Mouse (Mus musculus): Measurements from ENCODE around the gene Cdc42bpa. TPM values are rescaled to one million over a fixed set of nuclear protein-coding genes. Genes with fewer than 3 reads are reported as not detected.
A peak's percentile ranks its signal among the peaks of the same experiment; 100 is the strongest.

Gene Cdc42bpa
- total and polyA plus RNA-seq, 2 experiments from 2014 or later: 8.3 to 25.8 TPM

GRCm38 (mm10) chr1:179960882-179961698, 818 bp downstream of the Cdc42bpa start:
- no peaks in the 10 kb centered on the region for H3K36me3 ChIP-seq (replicated peaks; ENCODE audit: control insufficient read depth, insufficient read depth, low read length)
- H3K27me3 ChIP-seq (ENCODE audit: control insufficient read depth, insufficient read depth, low read length): no peaks in the 10 kb centered on the region
- TF ChIP-seq CTCF (IDR thresholded peaks at IDR 0.05; ENCODE audit: low read depth): no peak
- peaks cover 22% of the 10 kb centered on the region for H3K4me1 ChIP-seq (ENCODE audit: control insufficient read depth, insufficient read depth)
- H3K9me3 ChIP-seq (replicated peaks; ENCODE audit: control insufficient read depth, low read length): no peaks in the 10 kb centered on the region
- H3K27ac ChIP-seq (ENCODE audit: low read depth): no peak overlapping the region
- WGBS: 2% methylated on average over 16 of the region's 16 CpGs
- ATAC-seq (ENCODE audit: insufficient read depth, low read depth) (no peak), DNase-seq (ENCODE audit: low spot score) (peak; percentile 17)
- H3K4me2 ChIP-seq (ENCODE audit: low read depth, low read length): peak overlapping the region; percentile 82
- H3K4me3 ChIP-seq (ENCODE audit: low read depth, low read length): peak overlapping the region; percentile 78
- peak overlapping the region; percentile 93 for H3K9ac ChIP-seq (replicated peaks; ENCODE audit: low read depth, low read length)

GRCm38 (mm10) chr1:179961777-179962176, 1.5 kb downstream of the Cdc42bpa start:
- Histone ChIP-seq H3K9me3 (replicated peaks; ENCODE audit: control insufficient read depth, low read length) (no peaks in the 10 kb centered on the region), H3K4me3 (ENCODE audit: low read depth, low read length) (peak overlapping the region; percentile 78), H3K4me2 (ENCODE audit: low read depth, low read length) (peak overlapping the region; percentile 82), H3K27me3 (ENCODE audit: control insufficient read depth, insufficient read depth, low read length) (no peaks in the 10 kb centered on the region), H3K27ac (ENCODE audit: low read depth) (no peak overlapping the region), H3K4me1 (ENCODE audit: control insufficient read depth, insufficient read depth) (peaks cover 21% of the 10 kb centered on the region), H3K36me3 (replicated peaks; ENCODE audit: control insufficient read depth, insufficient read depth, low read length) (no peaks in the 10 kb centered on the region), H3K9ac (replicated peaks; ENCODE audit: low read depth, low read length) (0 out of 2 replicates have a peak overlapping the region, but pooled peaks have one; percentile 33)
- DNase-seq (ENCODE audit: low spot score) (no peak), ATAC-seq (ENCODE audit: insufficient read depth, low read depth) (no peak)
- TF ChIP-seq CTCF (IDR thresholded peaks at IDR 0.05; ENCODE audit: low read depth): no peak
- TF ChIP-seq EP300 (IDR thresholded peaks at IDR 0.05; ENCODE audit: low read depth): no peak
- WGBS: 44% methylated on average over 4 of the region's 4 CpGs

GRCm38 (mm10) chr1:179969776-179970428, 9.6 kb downstream of the Cdc42bpa start:
- Histone ChIP-seq H3K27me3 (ENCODE audit: control insufficient read depth, insufficient read depth, low read length) (no peaks in the 10 kb centered on the region), H3K4me2 (ENCODE audit: low read depth, low read length) (no peak overlapping the region), H3K36me3 (replicated peaks; ENCODE audit: control insufficient read depth, insufficient read depth, low read length) (no peaks in the 10 kb centered on the region), H3K9me3 (replicated peaks; ENCODE audit: control insufficient read depth, low read length) (no peaks in the 10 kb centered on the region), H3K9ac (replicated peaks; ENCODE audit: low read depth, low read length) (no peak overlapping the region), H3K4me3 (ENCODE audit: low read depth, low read length) (no peak overlapping the region), H3K27ac (ENCODE audit: low read depth) (no peak overlapping the region), H3K4me1 (ENCODE audit: control insufficient read depth, insufficient read depth) (peaks cover 10% of the 10 kb centered on the region; the same call in 1 of the 2 replicates)
- 25% methylated on average over 5 of the region's 5 CpGs for WGBS
- peak; percentile 30 for DNase-seq (ENCODE audit: low spot score)
- no peak for TF ChIP-seq CTCF (IDR thresholded peaks at IDR 0.05; ENCODE audit: low read depth)
- no peak for TF ChIP-seq EP300 (IDR thresholded peaks at IDR 0.05; ENCODE audit: low read depth)
- ATAC-seq (ENCODE audit: insufficient read depth, low read depth): no peak

- Histone ChIP-seq H3K9me3 (replicated peaks; ENCODE audit: control insufficient read depth, low read length) (no peaks in the 10 kb centered on the region), H3K36me3 (replicated peaks; ENCODE audit: control insufficient read depth, insufficient read depth, low read length) (no peaks in the 10 kb centered on the region), H3K9ac (replicated peaks; ENCODE audit: low read depth, low read length) (no peak overlapping the region), H3K4me3 (ENCODE audit: low read depth, low read length) (no peak overlapping the region), H3K27ac (ENCODE audit: low read depth) (no peak overlapping the region), H3K4me2 (ENCODE audit: low read depth, low read length) (no peak overlapping the region), H3K27me3 (ENCODE audit: control insufficient read depth, insufficient read depth, low read length) (no peaks in the 10 kb centered on the region), H3K4me1 (ENCODE audit: control insufficient read depth, insufficient read depth) (0 out of 2 replicates have a peak, but pooled peaks cover 1% of the 10 kb centered on the region)
- TF ChIP-seq EP300 (IDR thresholded peaks at IDR 0.05; ENCODE audit: low read depth): no peak
- WGBS: 80% methylated on average over 6 of the region's 6 CpGs
- DNase-seq (ENCODE audit: low spot score): no peak
- no peak for ATAC-seq (ENCODE audit: insufficient read depth, low read depth)
These were observed 14.7 kb downstream of the Cdc42bpa start for GRCm38 (mm10) chr1:179975021-179975420.

GRCm38 (mm10) chr1:179975645-179976275, 15.5 kb downstream of the Cdc42bpa start:
- DNase-seq (ENCODE audit: low spot score): no peak
- TF ChIP-seq EP300 (IDR thresholded peaks at IDR 0.05; ENCODE audit: low read depth): no peak
- no peak for TF ChIP-seq CTCF (IDR thresholded peaks at IDR 0.05; ENCODE audit: low read depth)
- H3K4me2 ChIP-seq (ENCODE audit: low read depth, low read length): no peak overlapping the region
- no peaks in the 10 kb centered on the region for H3K9me3 ChIP-seq (replicated peaks; ENCODE audit: control insufficient read depth, low read length)
- no peaks in the 10 kb centered on the region for H3K27me3 ChIP-seq (ENCODE audit: control insufficient read depth, insufficient read depth, low read length)
- 57% methylated on average over 5 of the region's 5 CpGs for WGBS
- no peak overlapping the region for H3K9ac ChIP-seq (replicated peaks; ENCODE audit: low read depth, low read length)
- H3K27ac ChIP-seq (ENCODE audit: low read depth): no peak overlapping the region
- no peak overlapping the region for H3K4me3 ChIP-seq (ENCODE audit: low read depth, low read length)
- H3K36me3 ChIP-seq (replicated peaks; ENCODE audit: control insufficient read depth, insufficient read depth, low read length): no peaks in the 10 kb centered on the region
- no peak for ATAC-seq (ENCODE audit: insufficient read depth, low read depth)
- no peaks in the 10 kb centered on the region for H3K4me1 ChIP-seq (ENCODE audit: control insufficient read depth, insufficient read depth)
